Comparison of ENCODE assay signal across 26 mouse cellular contexts in genomic region chr1:156214651-156215050, GRCm38 (mm10). TPM values are rescaled to one million over a fixed set of nuclear protein-coding genes. Genes with fewer than 3 reads are reported as not detected.
DNase-seq lines count a peak whose midpoint lies in the region; ATAC-seq and TF ChIP-seq lines count a peak whose summit lies in the region.
"Had no signal": no experiment of that assay in that cellular context is flagged by ENCODE, and none has a peak within 500 bp of the region (broad histone marks: within the 10 kb centered on the region; RNA-seq: fewer than 3 reads in every experiment).

No protein-coding gene starts in this region.

- H3K4me2 ChIP-seq in kidney, embryonic 16.5 days (replicated peaks; ENCODE audit: low read depth, low read length) = no peak overlapping the region
- H3K4me2 ChIP-seq in liver, embryonic 12.5 days = peak overlapping the region; percentile 60
- H3K4me2 ChIP-seq in liver, postnatal 0 days (ENCODE audit: low read depth, low read length) = no peak overlapping the region
- H3K4me2 ChIP-seq in hindbrain, postnatal 0 days (ENCODE audit: low read depth, low read length) = no peak overlapping the region
- H3K4me2 ChIP-seq: embryonic facial prominence, embryonic 13.5 days; forebrain, embryonic 12.5 days; forebrain, embryonic 15.5 days; hindbrain, embryonic 13.5 days had no signal

- peaks cover 3% of the 10 kb centered on the region; the same call in 1 of the 2 replicates for H3K27me3 ChIP-seq in kidney, embryonic 16.5 days (ENCODE audit: insufficient read depth, low read length)
- no peaks in the 10 kb centered on the region for H3K27me3 ChIP-seq in liver, embryonic 12.5 days (replicated peaks)
- H3K27me3 ChIP-seq in liver, postnatal 0 days (ENCODE audit: insufficient read depth, low read length) = no peaks in the 10 kb centered on the region
- no peaks in the 10 kb centered on the region for H3K27me3 ChIP-seq in hindbrain, postnatal 0 days (ENCODE audit: insufficient read depth, low read length)
- H3K27me3 ChIP-seq: embryonic facial prominence, embryonic 13.5 days; forebrain, embryonic 12.5 days; forebrain, embryonic 15.5 days; hindbrain, embryonic 13.5 days had no signal

- DNase-seq in kidney, adult 18-20 months = peak; percentile 35
- no peak for DNase-seq in kidney, postnatal 4 days
- DNase-seq in kidney, postnatal 10 days = peak; percentile 19
- no peak for DNase-seq in liver, postnatal 0 days
- DNase-seq in hindbrain, postnatal 0 days (ENCODE audit: low spot score) = no peak
- DNase-seq in frontal cortex, postnatal 14 days (ENCODE audit: low spot score in 2 of 2) = no peak
- DNase-seq: adrenal gland, adult 8-10 months; adrenal gland, postnatal 25 days; cerebellum, adult 11-12 months; cerebellum, adult 8-10 months; cerebellum, postnatal 10 days; cerebellum, postnatal 36 days; embryo, embryonic 11 days; gastrocnemius, postnatal 10 days; gastrocnemius, postnatal 36 days had no signal

- H3K9me3 ChIP-seq in kidney, embryonic 16.5 days (ENCODE audit: low read length) = no peaks in the 10 kb centered on the region
- no peaks in the 10 kb centered on the region for H3K9me3 ChIP-seq in liver, embryonic 12.5 days (replicated peaks)
- no peaks in the 10 kb centered on the region for H3K9me3 ChIP-seq in liver, postnatal 0 days (ENCODE audit: low read length)
- H3K9me3 ChIP-seq in hindbrain, postnatal 0 days (ENCODE audit: low read length) = no peaks in the 10 kb centered on the region
- H3K9me3 ChIP-seq: embryonic facial prominence, embryonic 10.5 days; embryonic facial prominence, embryonic 13.5 days; forebrain, embryonic 12.5 days; forebrain, embryonic 15.5 days; hindbrain, embryonic 13.5 days had no signal

- H3K4me1 ChIP-seq in kidney, embryonic 16.5 days (ENCODE audit: insufficient read depth, low read length) = peaks cover 8% of the 10 kb centered on the region; the same call in 1 of the 2 replicates
- peaks cover 84% of the 10 kb centered on the region for H3K4me1 ChIP-seq in liver, embryonic 12.5 days
- H3K4me1 ChIP-seq in liver, postnatal 0 days (ENCODE audit: insufficient read depth) = peaks cover 30% of the 10 kb centered on the region
- H3K4me1 ChIP-seq in hindbrain, postnatal 0 days (ENCODE audit: insufficient read depth, low read length) = no peaks in the 10 kb centered on the region
- H3K4me1 ChIP-seq: embryonic facial prominence, embryonic 13.5 days; forebrain, embryonic 12.5 days; forebrain, embryonic 15.5 days had no signal

- no peak overlapping the region for H3K4me3 ChIP-seq in kidney, embryonic 16.5 days (ENCODE audit: low read length)
- H3K4me3 ChIP-seq in liver, embryonic 12.5 days = 0 out of 2 replicates have a peak overlapping the region, but pooled peaks have one; percentile 48
- H3K4me3 ChIP-seq in liver, postnatal 0 days (ENCODE audit: low read depth, low read length) = no peak overlapping the region
- H3K4me3 ChIP-seq in hindbrain, postnatal 0 days (ENCODE audit: low read length) = no peak overlapping the region
- H3K4me3 ChIP-seq: embryonic facial prominence, embryonic 10.5 days; embryonic facial prominence, embryonic 13.5 days; forebrain, embryonic 12.5 days; forebrain, embryonic 15.5 days; hindbrain, embryonic 13.5 days had no signal

- no peak overlapping the region for H3K9ac ChIP-seq in kidney, embryonic 16.5 days (replicated peaks; ENCODE audit: low read length)
- H3K9ac ChIP-seq in liver, embryonic 12.5 days = no peak overlapping the region
- no peak overlapping the region for H3K9ac ChIP-seq in liver, postnatal 0 days (replicated peaks)
- no peak overlapping the region for H3K9ac ChIP-seq in hindbrain, postnatal 0 days (replicated peaks; ENCODE audit: low read length)
- H3K9ac ChIP-seq: embryonic facial prominence, embryonic 13.5 days; forebrain, embryonic 12.5 days; forebrain, embryonic 15.5 days; hindbrain, embryonic 13.5 days had no signal

- no peaks in the 10 kb centered on the region for H3K36me3 ChIP-seq in kidney, embryonic 16.5 days (ENCODE audit: insufficient read depth, low read length)
- no peaks in the 10 kb centered on the region for H3K36me3 ChIP-seq in liver, embryonic 12.5 days
- H3K36me3 ChIP-seq in liver, postnatal 0 days (replicated peaks; ENCODE audit: insufficient read depth, low read length) = no peaks in the 10 kb centered on the region
- no peaks in the 10 kb centered on the region for H3K36me3 ChIP-seq in hindbrain, postnatal 0 days (ENCODE audit: insufficient read depth, low read length)
- H3K36me3 ChIP-seq: embryonic facial prominence, embryonic 10.5 days; embryonic facial prominence, embryonic 13.5 days; forebrain, embryonic 12.5 days; forebrain, embryonic 15.5 days; hindbrain, embryonic 13.5 days had no signal

- TF ChIP-seq CTCF in liver, postnatal 0 days (IDR thresholded peaks at IDR 0.05; ENCODE audit: low read depth) = no peak
- no peak for TF ChIP-seq CTCF in hindbrain, postnatal 0 days (IDR thresholded peaks at IDR 0.05; ENCODE audit: low read depth)

- 47% methylated on average over 8 of the region's 8 CpGs for WGBS in kidney, embryonic 16.5 days
- 82% methylated on average over 8 of the region's 8 CpGs for WGBS in liver, embryonic 12.5 days (ENCODE audit: insufficient replicate concordance)
- 89% methylated on average over 8 of the region's 8 CpGs for WGBS in liver, postnatal 0 days (ENCODE audit: insufficient replicate concordance)
- WGBS in hindbrain, postnatal 0 days = 88% methylated on average over 8 of the region's 8 CpGs

- no peak overlapping the region for H3K27ac ChIP-seq in kidney, embryonic 16.5 days (ENCODE audit: low read length)
- peak overlapping the region; percentile 92 for H3K27ac ChIP-seq in liver, embryonic 12.5 days
- no peak overlapping the region for H3K27ac ChIP-seq in liver, postnatal 0 days (ENCODE audit: low read depth)
- no peak overlapping the region for H3K27ac ChIP-seq in hindbrain, postnatal 0 days
- H3K27ac ChIP-seq: embryonic facial prominence, embryonic 13.5 days; forebrain, embryonic 12.5 days; forebrain, embryonic 15.5 days; hindbrain, embryonic 13.5 days had no signal

- no peak for TF ChIP-seq EP300 in liver, postnatal 0 days (IDR thresholded peaks at IDR 0.05; ENCODE audit: low read depth)

- ATAC-seq in kidney, embryonic 16.5 days (ENCODE audit: low FRiP score, low TSS enrichment) = no peak
- no peak for ATAC-seq in liver, embryonic 12.5 days
- ATAC-seq in liver, postnatal 0 days = no peak
- ATAC-seq in hindbrain, postnatal 0 days = no peak
- ATAC-seq: activated CD4-positive, CD25-positive, alpha-beta regulatory T cell, adult 4 months; forebrain, embryonic 15.5 days had no signal

RNA-seq across cellular contexts. Expression of gene Fam163a, which starts 9.8 kb away (rescaled TPM):
- 0.61 and 0.94 TPM in 2 replicates for polyA plus RNA-seq in kidney, embryonic 16.5 days (2015; fragmentation: Nextera tagmentation; extraction: Ambion mirVana)
- 0.10 and 0.17 TPM in 2 replicates for polyA plus RNA-seq in liver, embryonic 12.5 days (2016; fragmentation: Nextera tagmentation; extraction: Ambion mirVana)
- polyA plus RNA-seq in liver, postnatal 0 days (2015; fragmentation: Nextera tagmentation; extraction: Ambion mirVana) = 0.05 and 0.07 TPM in 2 replicates
- total RNA-seq in hindbrain, postnatal 0 days (2014; rRNA removed) = 3.7 and 5.2 TPM in 2 replicates
- 3.4 and 3.5 TPM in 2 replicates for polyA plus RNA-seq in hindbrain, postnatal 0 days (2015; fragmentation: Nextera tagmentation; extraction: Ambion mirVana)
- total RNA-seq: gastrocnemius, adult 18-20 months; gastrocnemius, postnatal 36 days; granulocyte monocyte progenitor cell, adult 5-6 weeks; hematopoietic stem cell, adult 5-6 weeks had no signal
- polyA plus RNA-seq: activated CD4-positive, CD25-positive, alpha-beta regulatory T cell, adult 4 months had no signal

Comparison
In these comparisons a context has a peak if more than half of its experiments do, and no peak if none do; other contexts are left out.
1. DNase-seq: peak in kidney, adult 18-20 months (single experiment) and kidney, postnatal 10 days (single experiment); none in kidney, postnatal 4 days (0 of 2), liver, postnatal 0 days (single experiment), hindbrain, postnatal 0 days (single experiment) and frontal cortex, postnatal 14 days (0 of 2).